Mouse (Mus musculus) heart, embryonic 13.5 days (tissue): Measurements from ENCODE around the gene Aox4. TPM values are rescaled to one million over a fixed set of nuclear protein-coding genes. Genes with fewer than 3 reads are reported as not detected.

ENCODE experiments used
- polyA plus RNA-seq: library from polyadenylated mRNA; unstranded; fragments of >200 nt; fragmentation: Nextera tagmentation; extraction: Ambion mirVana; gene quantifications from 2 replicates; pipeline ENCODE4 v1.2.1, GENCODE M21; 2015

The Aox4 gene
- polyA plus RNA-seq, 1 experiment from 2014 or later = 0.16 TPM

Other genes starting within 250 kb of the Aox4 start
- 16.4 and 16.6 TPM in 2 replicates for gene Sgo2a, start 214.4 kb upstream of the Aox4 start, polyA plus RNA-seq
- 8.7 and 9.8 TPM in 2 replicates for gene Kctd18, start 191.4 kb upstream of the Aox4 start, polyA plus RNA-seq
- 0.41 and 0.43 TPM in 2 replicates for gene Aox1, start 180.5 kb upstream of the Aox4 start, polyA plus RNA-seq
- 0.04 and 0.15 TPM in 2 replicates for gene Aox3, start 97.3 kb upstream of the Aox4 start, polyA plus RNA-seq
- gene Aox2, start 67.9 kb downstream of the Aox4 start, polyA plus RNA-seq = not detected in 2 replicates
- 205 and 209 TPM in 2 replicates for gene Bzw1, start 182.5 kb downstream of the Aox4 start, polyA plus RNA-seq
- 117 and 129 TPM in 2 replicates for gene Clk1, start 213.7 kb downstream of the Aox4 start, polyA plus RNA-seq
- 28.9 and 30.2 TPM in 2 replicates for gene Nif3l1, start 234.8 kb downstream of the Aox4 start, polyA plus RNA-seq
- gene Ppil3, start 235.1 kb downstream of the Aox4 start, polyA plus RNA-seq = 30.9 and 37.9 TPM in 2 replicates